Mouse (Mus musculus) liver, postnatal 0 days (tissue): Measurements from ENCODE around the gene Bcap29. TPM values are rescaled to one million over a fixed set of nuclear protein-coding genes. Genes with fewer than 3 reads are reported as not detected.

Experiments used
- ATAC-seq: fragments of 200-750 bp; cut with Nextera tagmentation; 2 replicates; pipeline ENCODE4 v1.8.0; 2017; ENCODE audit warnings: mild to moderate bottlenecking, moderate library complexity
- DNase-seq: peaks from one replicate; pipeline ENCODE4 v3.0.0-alpha.2; 2016
- H3K27ac ChIP-seq: fragments of 300-500 bp; sonication (generic); 2 replicates; pipeline ENCODE4 v1.5.1; 2014; ENCODE audit warnings: antibody characterized with exemption, moderate library complexity, mild to moderate bottlenecking, low read depth
- H3K27me3 ChIP-seq: fragments of 300-500 bp; sonication (generic); 2 replicates; pipeline ENCODE4 v1.6.1; 2014; ENCODE audit warnings: low read length, control low read depth, mixed read lengths; ENCODE audit not compliant: insufficient read depth
- H3K36me3 ChIP-seq: fragments of 300-500 bp; sonication (generic); replicated peaks from 2 replicates; pipeline ENCODE4 v1.6.1; 2014; ENCODE audit warnings: mild to moderate bottlenecking, control low read depth, low read length, moderate library complexity, mixed read lengths; ENCODE audit not compliant: insufficient read depth
- H3K4me1 ChIP-seq: fragments of 300-500 bp; sonication (generic); 2 replicates; pipeline ENCODE4 v1.6.1; 2014; ENCODE audit warnings: antibody characterized with exemption, mild to moderate bottlenecking, control low read depth; ENCODE audit not compliant: insufficient read depth
- H3K4me2 ChIP-seq: fragments of 300-500 bp; sonication (generic); 2 replicates; pipeline ENCODE4 v1.6.1; 2014; ENCODE audit warnings: low read depth, mild to moderate bottlenecking, low read length, moderate library complexity, mixed read lengths
- H3K4me3 ChIP-seq: fragments of 300-500 bp; sonication (generic); 2 replicates; pipeline ENCODE4 v1.5.1; 2014; ENCODE audit warnings: low read depth, low read length
- H3K9ac ChIP-seq: fragments of 300-500 bp; sonication (generic); replicated peaks from 2 replicates; pipeline ENCODE4 v1.6.1; 2014; ENCODE audit warnings: mild to moderate bottlenecking, moderate library complexity
- H3K9me3 ChIP-seq: fragments of 300-500 bp; sonication (generic); 2 replicates; pipeline ENCODE4 v1.6.1; 2016; ENCODE audit warnings: mild to moderate bottlenecking, control low read depth, low read length, mixed read lengths
- CTCF ChIP-seq: sonication (generic); IDR thresholded peaks from 2 replicates; pipeline ENCODE4 v1.5.1; 2016; ENCODE audit warnings: antibody characterized with exemption, low read depth
- EP300 ChIP-seq: IDR thresholded peaks from 2 replicates; pipeline ENCODE4 v1.6.1; 2016; ENCODE audit warnings: antibody characterized with exemption, low read depth, mild to moderate bottlenecking
- WGBS: fragments of 180-500 bp; shearing (Covaris S2); extraction: QIAGEN DNeasy Blood & Tissue Kit; methylation state at CpG from one replicate; pipeline ENCODE4 v1.1.7; 2014; ENCODE audit not compliant: insufficient replicate concordance; 5-methylcytosine and 5-hydroxymethylcytosine counted together
- polyA plus RNA-seq: library from polyadenylated mRNA; unstranded; fragments of >200 nt; fragmentation: Nextera tagmentation; extraction: Ambion mirVana; gene quantifications from 2 replicates; pipeline ENCODE4 v1.2.1, GENCODE M21; 2015

Bcap29 gene
- polyA plus RNA-seq, 1 experiment from 2014 or later: 27.0 TPM

- Histone ChIP-seq H3K9ac (no peak overlapping the region), H3K27ac (no peak overlapping the region), H3K27me3 (no peaks in the 10 kb centered on the region), H3K36me3 (0 out of 2 replicates have a peak, but pooled peaks cover 2% of the 10 kb centered on the region), H3K4me1 (no peaks in the 10 kb centered on the region), H3K4me3 (no peak overlapping the region), H3K4me2 (no peak overlapping the region), H3K9me3 (no peaks in the 10 kb centered on the region)
- no peak for ATAC-seq
- TF ChIP-seq EP300: no peak
- TF ChIP-seq CTCF: no peak
- WGBS: 61% methylated on average over 3 of the region's 3 CpGs
- no peak for DNase-seq
Observed at GRCm38 (mm10) chr12:31608138-31608537, 26.3 kb downstream of the Bcap29 start.

- DNase-seq (no peak), ATAC-seq (no peak)
- TF ChIP-seq EP300 (no peak), CTCF (no peak)
- no peak overlapping the region for H3K4me3 ChIP-seq
- H3K9ac ChIP-seq: no peak overlapping the region
- no peaks in the 10 kb centered on the region for H3K27me3 ChIP-seq
- no peak overlapping the region for H3K27ac ChIP-seq
- H3K4me1 ChIP-seq: no peaks in the 10 kb centered on the region
- no peaks in the 10 kb centered on the region for H3K36me3 ChIP-seq
- no peak overlapping the region for H3K4me2 ChIP-seq
- WGBS: 85% methylated on average over 3 of the region's 3 CpGs
- no peaks in the 10 kb centered on the region for H3K9me3 ChIP-seq
Observed at GRCm38 (mm10) chr12:31604894-31605293, 29.6 kb downstream of the Bcap29 start.

DNA sequence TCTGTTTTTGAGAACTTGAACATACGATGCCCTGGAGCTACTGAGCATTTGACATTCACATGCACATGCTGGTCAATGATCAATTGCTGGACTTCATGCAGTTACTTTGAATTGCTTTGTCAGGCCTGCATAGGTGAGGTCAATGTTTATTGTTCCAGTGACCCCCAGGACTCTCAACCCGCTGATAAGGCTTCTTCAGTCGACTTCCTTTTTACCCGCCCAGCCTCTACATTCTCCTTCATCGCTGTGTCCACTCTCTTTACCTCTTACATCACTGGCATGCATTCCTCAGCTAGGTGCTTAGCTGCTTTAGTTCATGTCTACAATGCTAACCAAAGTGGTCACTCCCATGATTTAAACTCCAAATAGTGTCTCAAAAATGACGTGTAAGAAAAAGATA is 30.9 kb downstream of the Bcap29 start:
- Histone ChIP-seq H3K9ac (no peak overlapping the region), H3K9me3 (no peaks in the 10 kb centered on the region), H3K27me3 (no peaks in the 10 kb centered on the region), H3K4me3 (no peak overlapping the region), H3K4me1 (no peaks in the 10 kb centered on the region), H3K4me2 (no peak overlapping the region), H3K27ac (no peak overlapping the region), H3K36me3 (no peaks in the 10 kb centered on the region)
- DNase-seq (no peak), ATAC-seq (no peak)
- 56% methylated on average over 6 of the region's 6 CpGs for WGBS
- no peak for TF ChIP-seq CTCF

- H3K27me3 ChIP-seq: no peaks in the 10 kb centered on the region
- H3K4me2 ChIP-seq: no peak overlapping the region
- no peak overlapping the region for H3K27ac ChIP-seq
- H3K4me3 ChIP-seq: no peak overlapping the region
- ATAC-seq (no peak), DNase-seq (no peak)
- TF ChIP-seq CTCF (no peak), EP300 (no peak)
- no peaks in the 10 kb centered on the region for H3K4me1 ChIP-seq
- WGBS: 86% methylated on average over 3 of the region's 3 CpGs
- H3K9ac ChIP-seq: no peak overlapping the region
- no peaks in the 10 kb centered on the region for H3K36me3 ChIP-seq
- no peaks in the 10 kb centered on the region for H3K9me3 ChIP-seq
Observed at GRCm38 (mm10) chr12:31594296-31594695, 40.2 kb downstream of the Bcap29 start.

DNA sequence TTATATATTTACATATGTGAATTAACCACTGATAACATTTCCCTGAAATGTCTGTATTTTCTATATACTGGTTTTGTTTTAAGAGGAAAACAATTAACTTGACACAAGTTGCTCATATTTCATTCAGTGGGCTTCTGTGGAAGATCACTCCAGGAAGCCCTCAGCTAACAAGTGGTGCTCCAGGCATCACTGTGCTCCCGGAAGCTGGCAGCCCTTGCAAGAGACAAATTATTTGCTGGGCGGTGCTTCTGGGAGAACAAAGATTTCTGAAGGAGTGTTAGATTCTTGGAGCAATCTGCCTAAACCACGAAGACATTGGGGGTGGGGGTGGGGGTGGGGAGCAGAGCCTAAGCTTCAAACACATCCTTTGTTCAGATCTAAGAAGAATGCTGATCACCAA is 42.4 kb downstream of the Bcap29 start:
- WGBS: 41% methylated on average over 3 of the region's 3 CpGs
- no peaks in the 10 kb centered on the region for H3K36me3 ChIP-seq
- H3K4me1 ChIP-seq: no peaks in the 10 kb centered on the region
- H3K27ac ChIP-seq: no peak overlapping the region
- DNase-seq: no peak
- no peak overlapping the region for H3K4me3 ChIP-seq
- 0 out of 2 replicates have a peak, but pooled peaks cover 3% of the 10 kb centered on the region for H3K9me3 ChIP-seq
- no peak for ATAC-seq
- H3K27me3 ChIP-seq: no peaks in the 10 kb centered on the region
- TF ChIP-seq EP300: no peak
- no peak for TF ChIP-seq CTCF
- no peak overlapping the region for H3K4me2 ChIP-seq
- no peak overlapping the region for H3K9ac ChIP-seq

GRCm38 (mm10) chr12:31583726-31584125 is 50.7 kb downstream of the Bcap29 start:
- no peak for ATAC-seq
- no peak for TF ChIP-seq EP300
- TF ChIP-seq CTCF: no peak
- DNase-seq: no peak
- Histone ChIP-seq H3K27ac (no peak overlapping the region), H3K4me3 (no peak overlapping the region), H3K36me3 (no peaks in the 10 kb centered on the region), H3K27me3 (no peaks in the 10 kb centered on the region), H3K4me1 (no peaks in the 10 kb centered on the region), H3K9ac (no peak overlapping the region), H3K9me3 (0 out of 2 replicates have a peak, but pooled peaks cover 1% of the 10 kb centered on the region), H3K4me2 (no peak overlapping the region)
- WGBS: 71% methylated on average over 2 of the region's 2 CpGs

DNA sequence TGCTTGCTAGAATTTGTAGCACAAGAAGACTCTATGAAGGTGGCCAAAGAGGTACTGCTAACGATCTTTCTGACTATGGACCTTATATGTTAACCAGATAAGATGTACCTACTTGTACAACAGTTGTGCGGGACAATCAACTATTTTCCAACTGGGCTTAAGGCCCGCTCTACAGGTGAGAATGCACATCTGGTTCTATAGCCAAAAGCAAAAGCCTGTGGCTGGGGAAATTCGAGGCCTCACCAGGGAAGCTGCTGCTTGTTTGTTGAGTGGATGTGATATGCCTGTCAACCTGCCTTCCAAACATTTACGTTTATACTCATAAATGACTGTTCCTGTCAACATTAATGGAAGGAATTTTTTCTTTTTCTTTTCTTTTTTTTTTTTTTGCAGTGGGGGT is 52.4 kb downstream of the Bcap29 start:
- 74% methylated on average over 5 of the region's 5 CpGs for WGBS
- H3K27ac ChIP-seq: no peak overlapping the region
- TF ChIP-seq CTCF (no peak), EP300 (no peak)

More for the DNA sequence above, 52.4 kb downstream of the Bcap29 start:
- Histone ChIP-seq H3K36me3 (no peaks in the 10 kb centered on the region), H3K4me1 (no peaks in the 10 kb centered on the region), H3K9ac (no peak overlapping the region), H3K9me3 (no peaks in the 10 kb centered on the region), H3K4me2 (no peak overlapping the region), H3K4me3 (no peak overlapping the region), H3K27me3 (no peaks in the 10 kb centered on the region)
- no peak for DNase-seq
- ATAC-seq: no peak
